Comparison of ENCODE assay signal across 22 mouse cellular contexts in the genomic region with DNA sequence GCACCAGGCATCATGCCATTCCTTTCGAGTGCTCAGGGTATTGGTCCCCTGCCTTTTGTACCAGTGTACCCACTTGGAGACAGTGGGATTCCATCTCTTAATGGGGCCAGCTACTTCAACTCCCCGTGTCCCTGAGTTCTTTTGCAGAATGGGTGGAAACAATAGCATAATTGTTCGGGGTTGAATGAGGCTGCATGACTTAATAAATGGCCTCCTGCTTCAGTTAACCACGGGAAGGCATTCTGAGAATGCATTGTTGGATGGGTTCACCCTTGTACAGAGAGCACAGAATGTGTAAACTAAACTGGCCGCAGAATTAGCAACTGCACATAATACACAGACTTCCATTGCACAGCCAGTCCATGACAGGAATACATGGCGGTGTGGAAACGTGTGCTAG.
DNase-seq lines count a peak whose midpoint lies in the region; ATAC-seq lines count a peak whose summit lies in the region.
"Had no signal": no experiment of that assay in that cellular context is flagged by ENCODE, and none has a peak within 500 bp of the region (broad histone marks: within the 10 kb centered on the region; RNA-seq: fewer than 3 reads in every experiment).

No protein-coding gene starts in this region.

- ATAC-seq in hindbrain, embryonic 11.5 days (ENCODE audit: low FRiP score), result peak; percentile 46; the same call in 1 of the 2 replicates
- no peak for ATAC-seq in hindbrain, embryonic 12.5 days (ENCODE audit: low FRiP score)
- ATAC-seq in neural tube, embryonic 12.5 days (ENCODE audit: low FRiP score, low read depth), result peak; percentile 45; the same call in 1 of the 2 replicates
- ATAC-seq: forebrain, embryonic 15.5 days had no signal

- no peaks in the 10 kb centered on the region for H3K4me1 ChIP-seq in hindbrain, embryonic 11.5 days (replicated peaks; ENCODE audit: control insufficient read depth, insufficient read depth, low read length)
- H3K4me1 ChIP-seq in hindbrain, embryonic 12.5 days, result peaks cover 32% of the 10 kb centered on the region
- peaks cover 4% of the 10 kb centered on the region; the same call in 1 of the 2 replicates for H3K4me1 ChIP-seq in neural tube, embryonic 12.5 days

- H3K36me3 ChIP-seq in hindbrain, embryonic 11.5 days (ENCODE audit: control insufficient read depth, insufficient read depth, low read length), result no peaks in the 10 kb centered on the region
- H3K36me3 ChIP-seq in hindbrain, embryonic 12.5 days, result peaks cover 11% of the 10 kb centered on the region; the same call in 1 of the 2 replicates
- peaks cover 9% of the 10 kb centered on the region; the same call in 1 of the 2 replicates for H3K36me3 ChIP-seq in neural tube, embryonic 12.5 days
- H3K36me3 ChIP-seq: forebrain, embryonic 15.5 days had no signal

- no peak overlapping the region for H3K9ac ChIP-seq in hindbrain, embryonic 11.5 days (ENCODE audit: low read depth, low read length)
- no peak overlapping the region for H3K9ac ChIP-seq in hindbrain, embryonic 12.5 days
- no peak overlapping the region for H3K9ac ChIP-seq in neural tube, embryonic 12.5 days
- H3K9ac ChIP-seq: embryonic facial prominence, embryonic 13.5 days; forebrain, embryonic 15.5 days; limb, embryonic 15.5 days; liver, embryonic 14.5 days; lung, embryonic 14.5 days had no signal

- DNase-seq in embryo, embryonic 10 days (ENCODE audit: low spot score), result peak; percentile 23
- DNase-seq in embryo, embryonic 9.5 days (ENCODE audit: extremely low spot score), result no peak
- peak; percentile 33 for DNase-seq in hindbrain, embryonic 11.5 days (ENCODE audit: low spot score)
- no peak for DNase-seq in neural tube, embryonic 10.5 days (ENCODE audit: extremely low spot score, low spot score)
- DNase-seq in ovary, adult 18-20 months (ENCODE audit: low spot score), result no peak
- no peak for DNase-seq in spleen, postnatal 36 days (ENCODE audit: low spot score in 2 of 2)
- DNase-seq: adrenal gland, adult 2 months; cerebellum, adult 9-10 months; heart, postnatal 10 days; left cerebral cortex, postnatal 4 days; lung, embryonic 14.5 days; midbrain, embryonic 14.5 days; right cerebral cortex, postnatal 14 days had no signal

- no peak overlapping the region for H3K4me2 ChIP-seq in hindbrain, embryonic 11.5 days (replicated peaks; ENCODE audit: low read depth, low read length)
- H3K4me2 ChIP-seq in hindbrain, embryonic 12.5 days (replicated peaks), result no peak overlapping the region
- no peak overlapping the region for H3K4me2 ChIP-seq in neural tube, embryonic 12.5 days (replicated peaks)
- H3K4me2 ChIP-seq: embryonic facial prominence, embryonic 13.5 days; forebrain, embryonic 15.5 days; limb, embryonic 15.5 days; lung, embryonic 14.5 days had no signal

- WGBS in hindbrain, embryonic 11.5 days, result 34% methylated on average over 7 of the region's 7 CpGs
- WGBS in hindbrain, embryonic 12.5 days, result 30% methylated on average over 7 of the region's 7 CpGs
- WGBS in neural tube, embryonic 12.5 days, result 26% methylated on average over 7 of the region's 7 CpGs

- no peaks in the 10 kb centered on the region for H3K9me3 ChIP-seq in hindbrain, embryonic 11.5 days (ENCODE audit: control insufficient read depth, low read length)
- no peaks in the 10 kb centered on the region for H3K9me3 ChIP-seq in hindbrain, embryonic 12.5 days (replicated peaks)
- peaks cover 2% of the 10 kb centered on the region; the same call in 1 of the 2 replicates for H3K9me3 ChIP-seq in neural tube, embryonic 12.5 days
- H3K9me3 ChIP-seq: embryonic facial prominence, embryonic 13.5 days; forebrain, embryonic 15.5 days; limb, embryonic 15.5 days; megakaryocyte, embryonic 14.5 days had no signal

- no peak overlapping the region for H3K4me3 ChIP-seq in hindbrain, embryonic 11.5 days (ENCODE audit: low read depth, low read length)
- H3K4me3 ChIP-seq in hindbrain, embryonic 12.5 days, result no peak overlapping the region
- no peak overlapping the region for H3K4me3 ChIP-seq in neural tube, embryonic 12.5 days
- H3K4me3 ChIP-seq: embryonic facial prominence, embryonic 13.5 days; forebrain, embryonic 15.5 days; limb, embryonic 15.5 days; megakaryocyte, embryonic 14.5 days had no signal

- no peak overlapping the region; the same call in 1 of the 2 replicates for H3K27ac ChIP-seq in hindbrain, embryonic 11.5 days (ENCODE audit: low read depth, low read length)
- no peak overlapping the region for H3K27ac ChIP-seq in hindbrain, embryonic 12.5 days
- H3K27ac ChIP-seq in neural tube, embryonic 12.5 days, result no peak overlapping the region
- H3K27ac ChIP-seq: embryonic facial prominence, embryonic 13.5 days; hindbrain, postnatal 0 days; kidney, postnatal 0 days; limb, embryonic 15.5 days; liver, embryonic 14.5 days had no signal

- H3K27me3 ChIP-seq in hindbrain, embryonic 11.5 days (ENCODE audit: control insufficient read depth, insufficient read depth, low read length), result no peaks in the 10 kb centered on the region
- no peaks in the 10 kb centered on the region for H3K27me3 ChIP-seq in hindbrain, embryonic 12.5 days
- no peaks in the 10 kb centered on the region for H3K27me3 ChIP-seq in neural tube, embryonic 12.5 days (replicated peaks)
- H3K27me3 ChIP-seq: embryonic facial prominence, embryonic 13.5 days; forebrain, embryonic 15.5 days; limb, embryonic 15.5 days; megakaryocyte, embryonic 14.5 days had no signal

Comparison
In these comparisons a context has a peak if more than half of its experiments do, and no peak if none do; other contexts are left out.
1. DNase-seq: peak in embryo, embryonic 10 days (single experiment) and hindbrain, embryonic 11.5 days (single experiment); none in embryo, embryonic 9.5 days (single experiment), neural tube, embryonic 10.5 days (single experiment), ovary, adult 18-20 months (single experiment) and spleen, postnatal 36 days (0 of 2).